31 mouse cellular contexts compared by ENCODE assay signal in the genomic region with DNA sequence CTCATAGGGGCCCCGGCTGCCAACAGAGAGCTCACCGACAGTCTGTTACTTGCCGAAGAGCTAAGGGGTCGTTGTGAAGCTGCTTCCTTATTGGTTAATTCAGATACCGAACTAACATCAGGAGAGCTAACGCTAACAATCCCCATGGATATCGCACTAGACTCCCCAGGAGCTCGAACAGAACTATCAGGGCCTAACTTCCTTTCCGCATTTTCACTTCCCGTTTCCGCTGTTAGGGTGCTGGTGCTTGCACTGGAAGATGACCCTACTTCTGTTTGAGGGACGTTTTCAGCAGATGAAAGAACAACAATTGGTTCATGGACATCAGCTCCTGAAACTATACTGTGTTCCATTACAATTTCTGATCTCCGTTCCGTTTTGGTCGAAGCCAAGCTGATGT.
DNase-seq lines count a peak whose midpoint lies in the region; ATAC-seq lines count a peak whose summit lies in the region.
"Had no signal": no experiment of that assay in that cellular context is flagged by ENCODE, and none has a peak within 500 bp of the region (broad histone marks: within the 10 kb centered on the region; RNA-seq: fewer than 3 reads in every experiment).

No protein-coding gene starts in this region.

- WGBS in intestine, embryonic 16.5 days = 93% methylated on average over 15 of the region's 15 CpGs

- H3K4me2 ChIP-seq in intestine, embryonic 16.5 days (ENCODE audit: low read depth, low read length) = no peak overlapping the region
- H3K4me2 ChIP-seq: embryonic facial prominence, embryonic 12.5 days; heart, embryonic 13.5 days; hindbrain, embryonic 15.5 days; liver, embryonic 12.5 days had no signal

- H3K9ac ChIP-seq in intestine, embryonic 16.5 days (ENCODE audit: low read depth, low read length) = no peak overlapping the region
- H3K9ac ChIP-seq: embryonic facial prominence, embryonic 12.5 days; heart, embryonic 13.5 days; hindbrain, embryonic 15.5 days; liver, embryonic 12.5 days had no signal

- H3K27me3 ChIP-seq in splenic B cell, adult 2 months (ENCODE audit: control insufficient read depth, insufficient read depth, low read length, poor library complexity, severe bottlenecking) = no peaks in the 10 kb centered on the region
- no peaks in the 10 kb centered on the region for H3K27me3 ChIP-seq in intestine, embryonic 16.5 days (replicated peaks; ENCODE audit: control insufficient read depth, insufficient read depth, low read length)
- H3K27me3 ChIP-seq: embryonic facial prominence, embryonic 12.5 days; heart, embryonic 13.5 days; hindbrain, embryonic 15.5 days; liver, embryonic 12.5 days had no signal

- peaks cover 13% of the 10 kb centered on the region for H3K36me3 ChIP-seq in splenic B cell, adult 2 months (ENCODE audit: control insufficient read depth, insufficient read depth, low read length, poor library complexity, severe bottlenecking)
- peaks cover 15% of the 10 kb centered on the region; the same call in 1 of the 2 replicates for H3K36me3 ChIP-seq in intestine, embryonic 16.5 days (ENCODE audit: control insufficient read depth, insufficient read depth, low read length)

- no peak overlapping the region for H3K27ac ChIP-seq in intestine, embryonic 16.5 days (ENCODE audit: low read length)
- H3K27ac ChIP-seq: embryonic facial prominence, embryonic 12.5 days; forebrain, embryonic 10.5 days; gastrocnemius, adult 2 months; heart, embryonic 13.5 days; hindbrain, embryonic 10.5 days; hindbrain, embryonic 15.5 days; liver, embryonic 12.5 days had no signal

- no peaks in the 10 kb centered on the region for H3K4me1 ChIP-seq in intestine, embryonic 16.5 days (ENCODE audit: control insufficient read depth, insufficient read depth, low read length)
- H3K4me1 ChIP-seq: embryonic facial prominence, embryonic 12.5 days; forebrain, embryonic 10.5 days; hindbrain, embryonic 10.5 days; hindbrain, embryonic 15.5 days; liver, embryonic 12.5 days had no signal

- no peaks in the 10 kb centered on the region for H3K9me3 ChIP-seq in intestine, embryonic 16.5 days (ENCODE audit: control insufficient read depth, low read length)
- H3K9me3 ChIP-seq: embryonic facial prominence, embryonic 12.5 days; forebrain, embryonic 10.5 days; heart, embryonic 13.5 days; hindbrain, embryonic 10.5 days; hindbrain, embryonic 15.5 days; liver, embryonic 12.5 days had no signal

- no peak overlapping the region for H3K4me3 ChIP-seq in intestine, embryonic 16.5 days (ENCODE audit: low read length)
- H3K4me3 ChIP-seq: embryonic facial prominence, embryonic 12.5 days; forebrain, embryonic 10.5 days; gastrocnemius, adult 2 months; heart, embryonic 13.5 days; hindbrain, embryonic 10.5 days; hindbrain, embryonic 15.5 days; liver, embryonic 12.5 days had no signal

- peak; percentile 89 for ATAC-seq in granulocyte monocyte progenitor cell, adult 5-6 weeks (replicated peaks; ENCODE audit: poor library complexity, severe bottlenecking)
- ATAC-seq in intestine, embryonic 16.5 days = no peak
- ATAC-seq: forebrain, embryonic 16.5 days; inflammation-experienced regulatory T-cells, adult 6 months; liver, embryonic 12.5 days had no signal

- peak; percentile 92 for DNase-seq in heart, adult 11 months
- no peak for DNase-seq in heart, postnatal 10 days
- DNase-seq in lung, postnatal 36 days = peak; percentile 16
- DNase-seq in lung, postnatal 14 days = no peak
- DNase-seq in splenic B cell, adult 2 months (ENCODE audit: low read depth, low spot score) = peak; percentile 19
- no peak for DNase-seq in urinary bladder, adult 2 months (ENCODE audit: low spot score)
- DNase-seq: adrenal gland, postnatal 25 days; cerebellum, adult 8-10 months; cerebellum, postnatal 36 days; embryo, embryonic 11 days; gastrocnemius, adult 2 months; gastrocnemius, postnatal 36 days; heart, postnatal 14 days; kidney, adult 2 months; kidney, postnatal 36 days; lung, adult 2 months; lung, postnatal 4 days; midbrain, embryonic 14.5 days; right cerebral cortex, postnatal 25 days; thymus, adult 2 months; thymus, postnatal 36 days had no signal

- intact Hi-C loops in heart, postnatal 10 days (cut with DNase I) = no loop called here

Comparison
In these comparisons a context has a peak if more than half of its experiments do, and no peak if none do; other contexts are left out.
1. DNase-seq: peak in heart, adult 11 months (single experiment), lung, postnatal 36 days (single experiment) and splenic B cell, adult 2 months (single experiment); none in heart, postnatal 10 days (0 of 2), lung, postnatal 14 days (single experiment) and urinary bladder, adult 2 months (single experiment).